Mouse (Mus musculus) limb, embryonic 10.5 days (tissue): ENCODE measurements at regions not wholly inside any gene's neighbourhood (a gene's known extent, or its start where the extent isn't known, plus 50 kb on each side); places are given as distances from the start of the nearest gene placed in this dataset.

Source experiments
- DNase-seq: peaks from one replicate; pipeline ENCODE4 v3.0.0-alpha.2; 2017; ENCODE audit warnings: low spot score
- H3K27ac ChIP-seq: fragments of 300-500 bp; sonication (generic); 2 replicates; pipeline ENCODE4 v1.5.1; 2016; ENCODE audit warnings: mild to moderate bottlenecking
- H3K27me3 ChIP-seq: fragments of 300-500 bp; sonication (generic); 2 replicates; pipeline ENCODE4 v1.6.1; 2016; ENCODE audit warnings: low read depth, mild to moderate bottlenecking; ENCODE audit not compliant: poor library complexity, severe bottlenecking
- H3K36me3 ChIP-seq: fragments of 300-500 bp; sonication (generic); 2 replicates; pipeline ENCODE4 v1.6.1; 2016; ENCODE audit warnings: mild to moderate bottlenecking, moderate library complexity
- H3K4me1 ChIP-seq: fragments of 300-500 bp; sonication (generic); 2 replicates; pipeline ENCODE4 v1.6.1; 2016
- H3K4me3 ChIP-seq: fragments of 300-500 bp; sonication (generic); 2 replicates; pipeline ENCODE4 v1.5.1; 2016; ENCODE audit warnings: mild to moderate bottlenecking, moderate library complexity
- H3K9me3 ChIP-seq: fragments of 300-500 bp; sonication (generic); replicated peaks from 2 replicates; pipeline ENCODE4 v1.6.1; 2016; ENCODE audit warnings: mild to moderate bottlenecking
- WGBS: fragments of 180-500 bp; shearing (Covaris S2); methylation state at CpG from one replicate; pipeline ENCODE4 v1.1.7; 2016; 5-methylcytosine and 5-hydroxymethylcytosine counted together

GRCm38 (mm10) chr2:167878255-167878865, 53.5 kb upstream of the Ptpn1 start:
- no peak for DNase-seq
- H3K4me3 ChIP-seq = no peak overlapping the region
- H3K27me3 ChIP-seq = no peaks in the 10 kb centered on the region
- 48% methylated on average over 11 of the region's 11 CpGs for WGBS
- H3K36me3 ChIP-seq = no peaks in the 10 kb centered on the region
- H3K27ac ChIP-seq = no peak overlapping the region
- H3K4me1 ChIP-seq = peaks cover 24% of the 10 kb centered on the region
- H3K9me3 ChIP-seq = no peaks in the 10 kb centered on the region

GRCm38 (mm10) chr2:167877254-167877870, 54.5 kb upstream of the Ptpn1 start:
- Histone ChIP-seq H3K36me3 (no peaks in the 10 kb centered on the region), H3K27ac (peak overlapping the region; percentile 43), H3K27me3 (no peaks in the 10 kb centered on the region), H3K4me1 (peaks cover 24% of the 10 kb centered on the region), H3K9me3 (no peaks in the 10 kb centered on the region), H3K4me3 (no peak overlapping the region)
- DNase-seq = no peak
- WGBS = 49% methylated on average over 11 of the region's 11 CpGs

- Histone ChIP-seq H3K4me1 (peaks cover 15% of the 10 kb centered on the region), H3K9me3 (no peaks in the 10 kb centered on the region), H3K4me3 (no peak overlapping the region), H3K27ac (no peak overlapping the region), H3K27me3 (0 out of 2 replicates have a peak, but pooled peaks cover 3% of the 10 kb centered on the region), H3K36me3 (no peaks in the 10 kb centered on the region)
- 90% methylated on average over 4 of the region's 4 CpGs for WGBS
- no peak for DNase-seq
Observed at GRCm38 (mm10) chr2:167872507-167872906, 59.4 kb upstream of the Ptpn1 start.

- no peak for DNase-seq
- Histone ChIP-seq H3K27me3 (0 out of 2 replicates have a peak, but pooled peaks cover 3% of the 10 kb centered on the region), H3K4me1 (peaks cover 17% of the 10 kb centered on the region), H3K36me3 (no peaks in the 10 kb centered on the region), H3K9me3 (no peaks in the 10 kb centered on the region), H3K27ac (no peak overlapping the region), H3K4me3 (no peak overlapping the region)
- WGBS = 84% methylated on average over 6 of the region's 6 CpGs
Observed at GRCm38 (mm10) chr2:167870153-167870552, 61.7 kb upstream of the Ptpn1 start.

GRCm38 (mm10) chr2:167866751-167867150, 65.1 kb upstream of the Ptpn1 start:
- no peaks in the 10 kb centered on the region for H3K9me3 ChIP-seq
- peak overlapping the region; percentile 26; the same call in 1 of the 2 replicates for H3K27ac ChIP-seq
- H3K36me3 ChIP-seq = no peaks in the 10 kb centered on the region
- no peak for DNase-seq
- no peak overlapping the region for H3K4me3 ChIP-seq
- 53% methylated on average over 10 of the region's 10 CpGs for WGBS
- 0 out of 2 replicates have a peak, but pooled peaks cover 3% of the 10 kb centered on the region for H3K27me3 ChIP-seq
- peaks cover 20% of the 10 kb centered on the region for H3K4me1 ChIP-seq

- Histone ChIP-seq H3K27me3 (0 out of 2 replicates have a peak, but pooled peaks cover 3% of the 10 kb centered on the region), H3K27ac (no peak overlapping the region), H3K36me3 (no peaks in the 10 kb centered on the region), H3K9me3 (no peaks in the 10 kb centered on the region), H3K4me3 (no peak overlapping the region), H3K4me1 (peaks cover 22% of the 10 kb centered on the region)
- 89% methylated on average over 3 of the region's 3 CpGs for WGBS
- no peak for DNase-seq
Observed at GRCm38 (mm10) chr2:167865525-167865924, 66.3 kb upstream of the Ptpn1 start.

- Histone ChIP-seq H3K9me3 (no peaks in the 10 kb centered on the region), H3K27me3 (0 out of 2 replicates have a peak, but pooled peaks cover 3% of the 10 kb centered on the region), H3K4me3 (no peak overlapping the region), H3K27ac (no peak overlapping the region), H3K4me1 (peaks cover 30% of the 10 kb centered on the region), H3K36me3 (no peaks in the 10 kb centered on the region)
- 81% methylated on average over 7 of the region's 7 CpGs for WGBS
- no peak for DNase-seq
Observed at GRCm38 (mm10) chr2:167864672-167865071, 67.2 kb upstream of the Ptpn1 start.

- Histone ChIP-seq H3K27ac (no peak overlapping the region), H3K36me3 (no peaks in the 10 kb centered on the region), H3K4me3 (no peak overlapping the region), H3K4me1 (peaks cover 28% of the 10 kb centered on the region), H3K9me3 (no peaks in the 10 kb centered on the region), H3K27me3 (0 out of 2 replicates have a peak, but pooled peaks cover 3% of the 10 kb centered on the region)
- DNase-seq = no peak
- WGBS = 73% methylated on average over 8 of the region's 8 CpGs
Observed at GRCm38 (mm10) chr2:167864228-167864627, 67.6 kb upstream of the Ptpn1 start.

- H3K4me1 ChIP-seq = peaks cover 32% of the 10 kb centered on the region
Observed at GRCm38 (mm10) chr2:167863616-167864015, 68.2 kb upstream of the Ptpn1 start.

GRCm38 (mm10) chr2:167861178-167861520, 70.7 kb upstream of the Ptpn1 start:
- no peaks in the 10 kb centered on the region for H3K9me3 ChIP-seq
- DNase-seq = no peak
- H3K27ac ChIP-seq = peak overlapping the region; percentile 46; the same call in 1 of the 2 replicates
- peaks cover 49% of the 10 kb centered on the region for H3K4me1 ChIP-seq
- no peak overlapping the region for H3K4me3 ChIP-seq
- H3K27me3 ChIP-seq = no peaks in the 10 kb centered on the region
- H3K36me3 ChIP-seq = no peaks in the 10 kb centered on the region
- 79% methylated on average over 2 of the region's 2 CpGs for WGBS

More at GRCm38 (mm10) chr2:167863616-167864015, 68.2 kb upstream of the Ptpn1 start:
- H3K27me3 ChIP-seq = 0 out of 2 replicates have a peak, but pooled peaks cover 3% of the 10 kb centered on the region
- H3K9me3 ChIP-seq = no peaks in the 10 kb centered on the region
- no peak overlapping the region for H3K4me3 ChIP-seq
- DNase-seq = no peak
- WGBS = 59% methylated on average over 6 of the region's 6 CpGs
- H3K36me3 ChIP-seq = no peaks in the 10 kb centered on the region
- H3K27ac ChIP-seq = no peak overlapping the region

GRCm38 (mm10) chr2:167860457-167861177, 71.2 kb upstream of the Ptpn1 start:
- Histone ChIP-seq H3K27me3 (no peaks in the 10 kb centered on the region), H3K36me3 (no peaks in the 10 kb centered on the region), H3K27ac (peak overlapping the region; percentile 46), H3K4me3 (no peak overlapping the region), H3K4me1 (peaks cover 55% of the 10 kb centered on the region), H3K9me3 (no peaks in the 10 kb centered on the region)
- 55% methylated on average over 10 of the region's 10 CpGs for WGBS
- DNase-seq = no peak

- DNase-seq = no peak
Observed at GRCm38 (mm10) chr2:167859575-167859974, 72.3 kb upstream of the Ptpn1 start.

GRCm38 (mm10) chr2:167858346-167858745, 73.5 kb upstream of the Ptpn1 start:
- no peaks in the 10 kb centered on the region for H3K27me3 ChIP-seq
- DNase-seq = no peak
- no peak overlapping the region for H3K4me3 ChIP-seq
- no peaks in the 10 kb centered on the region for H3K9me3 ChIP-seq
- no peaks in the 10 kb centered on the region for H3K36me3 ChIP-seq
- peaks cover 53% of the 10 kb centered on the region for H3K4me1 ChIP-seq
- WGBS = 71% methylated on average over 10 of the region's 10 CpGs
- H3K27ac ChIP-seq = no peak overlapping the region

More at GRCm38 (mm10) chr2:167859575-167859974, 72.3 kb upstream of the Ptpn1 start:
- 71% methylated on average over 10 of the region's 10 CpGs for WGBS
- H3K27ac ChIP-seq = no peak overlapping the region
- no peaks in the 10 kb centered on the region for H3K36me3 ChIP-seq
- no peaks in the 10 kb centered on the region for H3K9me3 ChIP-seq
- H3K4me1 ChIP-seq = peaks cover 55% of the 10 kb centered on the region
- H3K4me3 ChIP-seq = no peak overlapping the region
- H3K27me3 ChIP-seq = no peaks in the 10 kb centered on the region
